Mouse (Mus musculus) MEL (cell line): ENCODE data around the gene Tceal1. TPM values are rescaled to one million over a fixed set of nuclear protein-coding genes. Genes with fewer than 3 reads are reported as not detected.

Experiments
- DNase-seq: peaks from one replicate; pipeline ENCODE4 v3.0.0; 2011; ENCODE audit warnings: low read depth, low spot score
- H3K27ac ChIP-seq: 2 replicates; pipeline ENCODE4 v1.5.1; 2012; ENCODE audit warnings: low read depth, mild to moderate bottlenecking, control low read depth, low read length, moderate library complexity; ENCODE audit not compliant: control insufficient read depth
- H3K27me3 ChIP-seq, 2 experiments: fragments of 150-350 bp in 1 of 2; sonication (generic) in 1 of 2; 2 replicates each; pipeline ENCODE4 v1.6.1; 2012; ENCODE audit warnings: low read length in 2 of 2, mild to moderate bottlenecking in 2 of 2, improper control_type of control experiment in 1 of 2, moderate library complexity in 1 of 2; ENCODE audit not compliant: insufficient read depth in 2 of 2, control insufficient read depth in 1 of 2
- H3K36me3 ChIP-seq, 2 experiments: 2 replicates each; pipeline ENCODE4 v1.6.1; 2012 to 2014; ENCODE audit warnings: low read length in 2 of 2, improper control_type of control experiment in 1 of 2, inconsistent platforms in 1 of 2, mild to moderate bottlenecking in 1 of 2; ENCODE audit not compliant: insufficient read depth in 2 of 2, control insufficient read depth in 1 of 2
- H3K4me1 ChIP-seq, 2 experiments: fragments of 150-350 bp in 1 of 2; sonication (generic) in 1 of 2; 2 replicates each; pipeline ENCODE4 v1.6.1; 2012; ENCODE audit warnings: low read length in 2 of 2, improper control_type of control experiment in 1 of 2, mild to moderate bottlenecking in 1 of 2; ENCODE audit not compliant: insufficient read depth in 2 of 2, control insufficient read depth in 1 of 2
- H3K4me3 ChIP-seq, 2 experiments: fragments of 150-350 bp in 1 of 2; sonication (generic) in 1 of 2; 2 replicates each; pipeline ENCODE4 v1.5.1; 2012; ENCODE audit warnings: low read depth in 2 of 2, low read length in 2 of 2, mild to moderate bottlenecking in 2 of 2, moderate library complexity in 2 of 2, control low read depth in 1 of 2, improper control_type of control experiment in 1 of 2; ENCODE audit not compliant: control insufficient read depth in 1 of 2, insufficient read depth in 1 of 2
- H3K79me2 ChIP-seq: 2 replicates; pipeline ENCODE4 v1.6.1; 2012; ENCODE audit warnings: mild to moderate bottlenecking, low read length, moderate library complexity; ENCODE audit not compliant: control insufficient read depth, poor library complexity, insufficient read depth
- H3K9ac ChIP-seq: 2 replicates; pipeline ENCODE4 v1.6.1; 2012; ENCODE audit warnings: low read depth, mild to moderate bottlenecking, control low read depth, low read length, moderate library complexity; ENCODE audit not compliant: control insufficient read depth, poor library complexity, severe bottlenecking
- H3K9me3 ChIP-seq: fragments of 150-350 bp; sonication (generic); replicated peaks from 2 replicates; pipeline ENCODE4 v1.6.1; 2012; ENCODE audit warnings: mild to moderate bottlenecking, low read length, improper control_type of control experiment, moderate library complexity; ENCODE audit not compliant: insufficient read depth
- CHD2 ChIP-seq: IDR thresholded peaks from 2 replicates; pipeline ENCODE4 v1.6.1; 2011; ENCODE audit warnings: low read length, improper control_type of control experiment
- CTCF ChIP-seq, 3 experiments: IDR thresholded peaks in 2 of 3; conservative IDR thresholded peaks in 1 of 3; 2 replicates each; pipeline ENCODE4 v1.5.1; 2011 to 2012; ENCODE audit warnings: low read length in 3 of 3, low read depth in 2 of 3, mild to moderate bottlenecking in 2 of 3, improper control_type of control experiment in 1 of 3, inconsistent platforms in 1 of 3, mixed read lengths in 1 of 3, moderate library complexity in 1 of 3; ENCODE audit not compliant: control insufficient read depth in 1 of 3, insufficient read depth in 1 of 3, poor library complexity in 1 of 3, severe bottlenecking in 1 of 3
- EP300 ChIP-seq, 2 experiments: IDR thresholded peaks; 2 replicates each; pipeline ENCODE4 v1.6.1; 2011; ENCODE audit warnings: improper control_type of control experiment in 2 of 2, low read length in 2 of 2, low read depth in 1 of 2, mild to moderate bottlenecking in 1 of 2
- GATA1 ChIP-seq: IDR thresholded peaks from 2 replicates; pipeline ENCODE4 v1.6.1; 2011; ENCODE audit warnings: low read depth, low read length, improper control_type of control experiment
- JUND ChIP-seq: IDR thresholded peaks from 2 replicates; pipeline ENCODE4 v1.6.1; 2011; ENCODE audit warnings: low read depth, mild to moderate bottlenecking, improper control_type of control experiment, low read length
- MAFK ChIP-seq: IDR thresholded peaks from 2 replicates; pipeline ENCODE4 v1.6.1; 2011; ENCODE audit warnings: low read depth, mild to moderate bottlenecking, low read length, improper control_type of control experiment, borderline replicate concordance
- MAZ ChIP-seq: IDR thresholded peaks from 2 replicates; pipeline ENCODE4 v1.6.1; 2012; ENCODE audit warnings: low read depth, mild to moderate bottlenecking, inconsistent platforms, low read length, improper control_type of control experiment
- MXI1 ChIP-seq: IDR thresholded peaks from 2 replicates; pipeline ENCODE4 v1.6.1; 2011; ENCODE audit warnings: mild to moderate bottlenecking, low read depth, low read length, improper control_type of control experiment
- POLR2AphosphoS2 ChIP-seq: IDR thresholded peaks from 2 replicates; pipeline ENCODE4 v1.6.1; 2011; ENCODE audit warnings: low read length, improper control_type of control experiment
- SIN3A ChIP-seq: IDR thresholded peaks from 2 replicates; pipeline ENCODE4 v1.6.1; 2012; ENCODE audit warnings: low read length, improper control_type of control experiment, inconsistent platforms
- SMC3 ChIP-seq: IDR thresholded peaks from 2 replicates; pipeline ENCODE4 v1.6.1; 2011; ENCODE audit warnings: low read depth, low read length, improper control_type of control experiment
- TAL1 ChIP-seq: IDR thresholded peaks from 2 replicates; pipeline ENCODE4 v1.6.1; 2012; ENCODE audit warnings: mild to moderate bottlenecking, inconsistent platforms, low read length, moderate library complexity, mixed read lengths
- TBP ChIP-seq: IDR thresholded peaks from 2 replicates; pipeline ENCODE4 v1.8.0; 2011; ENCODE audit warnings: low read depth, low read length, improper control_type of control experiment
- UBTF ChIP-seq: IDR thresholded peaks from 2 replicates; pipeline ENCODE4 v1.6.1; 2012; ENCODE audit warnings: low read depth, mild to moderate bottlenecking, inconsistent platforms, low read length, improper control_type of control experiment, moderate library complexity, borderline replicate concordance; ENCODE audit not compliant: insufficient read depth
- polyA plus RNA-seq, 2 experiments: library from polyadenylated mRNA; stranded (reverse) in 1 of 2; unstranded in 1 of 2; fragments of >175 nt in 1 of 2; fragments of >200 nt in 1 of 2; gene quantifications; 2 replicates each; pipeline versions ENCODE4 v1.2.1 to v1.2.4; 2012; ENCODE audit warnings: low replicate concordance in 2 of 2, low read depth in 1 of 2; ENCODE audit not compliant: insufficient read length in 2 of 2, insufficient read depth in 1 of 2, missing spikeins in 1 of 2
- total RNA-seq: library from RNA; depleted of rRNA; stranded (reverse); fragments of 300-350 nt; gene quantifications from 2 replicates; pipeline ENCODE4 v1.2.3, GENCODE M21; 2012; rRNA removed

Tceal1 gene
- total and polyA plus RNA-seq, 3 experiments: not detected

GRCm38 (mm10) chrX:136749329-136749728 lies 41.5 kb downstream of the Tceal1 start:
- Histone ChIP-seq H3K9me3 (no peaks in the 10 kb centered on the region), H3K27ac (no peak overlapping the region), H3K4me1 (no peaks in the 10 kb centered on the region), H3K9ac (no peak overlapping the region), H3K4me3 (no peak overlapping the region), H3K36me3 (peaks cover 0 to 5% of the 10 kb centered on the region in 2 experiments; a peak in 2 of 4 replicates), H3K79me2 (no peaks in the 10 kb centered on the region), H3K27me3 (no peaks in the 10 kb centered on the region)
- DNase-seq: no peak
- TF ChIP-seq CTCF (IDR thresholded peaks at IDR 0.05 in 2 of 3, conservative IDR thresholded peaks at IDR 0.05 in 1 of 3; ENCODE audit: control insufficient read depth in 1 of 3, insufficient read depth in 1 of 3, low read depth in 2 of 3, low read length in 3 of 3, poor library complexity in 1 of 3, severe bottlenecking in 1 of 3) (no peak), SMC3 (no peak), TAL1 (no peak), GATA1 (no peak), JUND (no peak), POLR2AphosphoS2 (no peak), MAFK (no peak), MAZ (no peak), EP300 (IDR thresholded peaks at IDR 0.05; ENCODE audit: low read depth in 1 of 2, low read length in 2 of 2) (no peak), UBTF (no peak), SIN3A (no peak)

- H3K9ac ChIP-seq: no peak overlapping the region
- H3K9me3 ChIP-seq: no peaks in the 10 kb centered on the region
- no peaks in the 10 kb centered on the region; a peak in 1 of 4 replicates for H3K36me3 ChIP-seq
- H3K27me3 ChIP-seq: no peaks in the 10 kb centered on the region
- H3K4me3 ChIP-seq: no peak overlapping the region
- H3K4me1 ChIP-seq: no peaks in the 10 kb centered on the region
- H3K27ac ChIP-seq: no peak overlapping the region
- no peak for DNase-seq
- no peak for TF ChIP-seq MXI1
- no peak for TF ChIP-seq CHD2
- no peak for TF ChIP-seq TBP
- TF ChIP-seq, all 39 proteins: peak for 0
- no peaks in the 10 kb centered on the region for H3K79me2 ChIP-seq
Measured at GRCm38 (mm10) chrX:136755464-136755863, 47.7 kb downstream of the Tceal1 start.

Other genes starting within 250 kb of the Tceal1 start
- not detected in 2 replicates for gene Kir3dl1, start 190.0 kb upstream of the Tceal1 start, total RNA-seq
- gene Kir3dl1, start 190.0 kb upstream of the Tceal1 start, polyA plus RNA-seq: not detected
- gene Kir3dl2, start 163.9 kb upstream of the Tceal1 start, total RNA-seq: not detected in 2 replicates
- gene Kir3dl2, start 163.9 kb upstream of the Tceal1 start, polyA plus RNA-seq: not detected
- gene Tceal3, start 117.1 kb upstream of the Tceal1 start, total RNA-seq: not detected in 2 replicates
- not detected for gene Tceal3, start 117.1 kb upstream of the Tceal1 start, polyA plus RNA-seq
- 617 and 648 TPM in 2 replicates for gene Morf4l2, start 35.7 kb downstream of the Tceal1 start, total RNA-seq
- 100 to 1,000 TPM in 1 of 2 experiments, not detected in 1; 921 TPM for gene Morf4l2, start 35.7 kb downstream of the Tceal1 start, polyA plus RNA-seq
- gene Glra4, start 72.2 kb downstream of the Tceal1 start, total RNA-seq: not detected in 2 replicates
- gene Glra4, start 72.2 kb downstream of the Tceal1 start, polyA plus RNA-seq: under 1 TPM in 1 of 2 experiments, not detected in 1; 0.13 TPM
- 1.0 and 1.2 TPM in 2 replicates for gene Plp1, start 114.7 kb downstream of the Tceal1 start, total RNA-seq
- 10 to 100 TPM in 1 of 2 experiments, 1 to 10 TPM in 1; 2.5 to 30.8 TPM for gene Plp1, start 114.7 kb downstream of the Tceal1 start, polyA plus RNA-seq
- gene Rab9b, start 160.8 kb downstream of the Tceal1 start, total RNA-seq: not detected in 2 replicates
- not detected for gene Rab9b, start 160.8 kb downstream of the Tceal1 start, polyA plus RNA-seq
- gene H2bfm, start 219.3 kb downstream of the Tceal1 start, total RNA-seq: not detected in 2 replicates
- not detected for gene H2bfm, start 219.3 kb downstream of the Tceal1 start, polyA plus RNA-seq